Mouse (Mus musculus): ENCODE data around the gene Nptx2.

The Nptx2 gene

GRCm38 (mm10) chr5:144545653-144546422 lies at the start of gene Nptx2:
Gene Nptx2 (plus strand): TSS chr5:144545902.
- DNase-seq (ENCODE audit: inconsistent ontology term): peak; percentile 88

GRCm38 (mm10) chr5:144496481-144496880 lies 49.2 kb upstream of the Nptx2 start:
- no peak for DNase-seq (ENCODE audit: inconsistent ontology term)

GRCm38 (mm10) chr5:144504239-144504638 lies 41.5 kb upstream of the Nptx2 start:
- DNase-seq (ENCODE audit: inconsistent ontology term): no peak

GRCm38 (mm10) chr5:144505731-144506130 lies 40.0 kb upstream of the Nptx2 start:
- no peak for DNase-seq (ENCODE audit: inconsistent ontology term)

GRCm38 (mm10) chr5:144506156-144506555 lies 39.5 kb upstream of the Nptx2 start:
- DNase-seq (ENCODE audit: inconsistent ontology term): no peak

- DNase-seq (ENCODE audit: inconsistent ontology term): no peak
Observed at GRCm38 (mm10) chr5:144506689-144507552, 38.8 kb upstream of the Nptx2 start.

GRCm38 (mm10) chr5:144509431-144509830 lies 36.3 kb upstream of the Nptx2 start:
- no peak for DNase-seq (ENCODE audit: inconsistent ontology term)

- DNase-seq (ENCODE audit: inconsistent ontology term): no peak
Observed at GRCm38 (mm10) chr5:144514738-144515137, 31.0 kb upstream of the Nptx2 start.

- no peak for DNase-seq (ENCODE audit: inconsistent ontology term)
Observed at GRCm38 (mm10) chr5:144515241-144515640, 30.5 kb upstream of the Nptx2 start.

- no peak for DNase-seq (ENCODE audit: inconsistent ontology term)
Observed at GRCm38 (mm10) chr5:144520096-144520495, 25.6 kb upstream of the Nptx2 start.

- DNase-seq (ENCODE audit: inconsistent ontology term): no peak
Observed at GRCm38 (mm10) chr5:144524774-144525173, 20.9 kb upstream of the Nptx2 start.

GRCm38 (mm10) chr5:144529123-144529522 lies 16.6 kb upstream of the Nptx2 start:
- no peak for DNase-seq (ENCODE audit: inconsistent ontology term)

- DNase-seq (ENCODE audit: inconsistent ontology term): peak; percentile 6
Observed at GRCm38 (mm10) chr5:144542711-144543308, 2.9 kb upstream of the Nptx2 start.

GRCm38 (mm10) chr5:144546423-144546995 lies 807 bp downstream of the Nptx2 start:
- no peak for DNase-seq (ENCODE audit: inconsistent ontology term)

GRCm38 (mm10) chr5:144547333-144547878 lies 1.7 kb downstream of the Nptx2 start:
- DNase-seq (ENCODE audit: inconsistent ontology term): peak; percentile 19

GRCm38 (mm10) chr5:144548079-144548631 lies 2.5 kb downstream of the Nptx2 start:
- peak; percentile 12 for DNase-seq (ENCODE audit: inconsistent ontology term)

GRCm38 (mm10) chr5:144550003-144550402 lies 4.3 kb downstream of the Nptx2 start:
- DNase-seq (ENCODE audit: inconsistent ontology term): no peak

GRCm38 (mm10) chr5:144550622-144551137 lies 5.0 kb downstream of the Nptx2 start:
- no peak for DNase-seq (ENCODE audit: inconsistent ontology term)

- no peak for DNase-seq (ENCODE audit: inconsistent ontology term)
Observed at GRCm38 (mm10) chr5:144556710-144557109, 11.0 kb downstream of the Nptx2 start.

GRCm38 (mm10) chr5:144557363-144557762 lies 11.7 kb downstream of the Nptx2 start:
- no peak for DNase-seq (ENCODE audit: inconsistent ontology term)

GRCm38 (mm10) chr5:144558481-144558880 lies 12.8 kb downstream of the Nptx2 start:
- DNase-seq (ENCODE audit: inconsistent ontology term): no peak

Measured in Muller cell, postnatal 12 days (primary cell).